Mouse (Mus musculus) neural tube, embryonic 12.5 days (tissue): ENCODE measurements at regions not wholly inside any gene's neighbourhood (a gene's known extent, or its start where the extent isn't known, plus 50 kb on each side); places are given as distances from the start of the nearest gene placed in this dataset.
A peak's percentile ranks its signal among the peaks of the same experiment; 100 is the strongest.

ENCODE experiments used
- ATAC-seq: fragments of 200-750 bp; cut with Nextera tagmentation; 2 replicates; pipeline ENCODE4 v1.8.0; 2017; ENCODE audit warnings: low read depth, mild to moderate bottlenecking, moderate TSS enrichment, moderate library complexity; ENCODE audit not compliant: low FRiP score
- H3K27ac ChIP-seq: fragments of 300-500 bp; sonication (generic); 2 replicates; pipeline ENCODE4 v1.5.1; 2016
- H3K27me3 ChIP-seq: fragments of 300-500 bp; sonication (generic); replicated peaks from 2 replicates; pipeline ENCODE4 v1.6.1; 2016; ENCODE audit warnings: mild to moderate bottlenecking
- H3K36me3 ChIP-seq: fragments of 300-500 bp; sonication (generic); 2 replicates; pipeline ENCODE4 v1.6.1; 2016; ENCODE audit warnings: mild to moderate bottlenecking
- H3K4me1 ChIP-seq: fragments of 300-500 bp; sonication (generic); 2 replicates; pipeline ENCODE4 v1.6.1; 2016
- H3K4me2 ChIP-seq: fragments of 300-500 bp; sonication (generic); replicated peaks from 2 replicates; pipeline ENCODE4 v1.6.1; 2016; ENCODE audit warnings: mild to moderate bottlenecking
- H3K4me3 ChIP-seq: fragments of 300-500 bp; sonication (generic); 2 replicates; pipeline ENCODE4 v1.5.1; 2016
- H3K9ac ChIP-seq: fragments of 300-500 bp; sonication (generic); 2 replicates; pipeline ENCODE4 v1.6.1; 2016; ENCODE audit warnings: mild to moderate bottlenecking
- H3K9me3 ChIP-seq: fragments of 300-500 bp; sonication (generic); 2 replicates; pipeline ENCODE4 v1.6.1; 2016; ENCODE audit warnings: mild to moderate bottlenecking

DNA sequence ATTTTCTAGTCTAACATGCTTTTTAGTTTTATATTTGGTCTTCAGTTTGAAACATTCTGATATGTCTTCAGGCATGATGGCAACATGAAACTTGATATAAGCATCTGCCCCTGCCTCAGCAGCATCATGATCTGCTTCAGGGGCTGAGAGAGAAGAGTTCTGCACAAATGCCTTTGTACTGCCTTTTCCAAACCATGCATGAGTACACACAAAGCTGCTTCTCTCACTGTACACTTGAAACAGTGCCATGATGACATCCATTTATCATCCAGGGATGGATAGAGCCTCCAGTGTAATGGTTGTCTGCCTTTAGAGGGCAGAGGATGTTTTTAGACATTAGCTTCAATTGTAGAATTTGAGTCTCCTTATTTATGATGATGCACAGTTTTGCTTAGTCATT is 1323.6 kb upstream of the Lrrn3 start:
- Histone ChIP-seq H3K9me3 (no peaks in the 10 kb centered on the region), H3K4me1 (no peaks in the 10 kb centered on the region), H3K4me3 (no peak overlapping the region), H3K4me2 (no peak overlapping the region), H3K27ac (no peak overlapping the region), H3K9ac (no peak overlapping the region), H3K27me3 (no peaks in the 10 kb centered on the region), H3K36me3 (no peaks in the 10 kb centered on the region)
- 0 out of 2 replicates have a peak, but pooled peaks have one; percentile 37 for ATAC-seq
